Mouse (Mus musculus) cerebellum, adult 2 months (tissue): Measurements from ENCODE around the gene Med24. TPM values are rescaled to one million over a fixed set of nuclear protein-coding genes. Genes with fewer than 3 reads are reported as not detected.

ENCODE experiments used
- DNase-seq, 2 experiments: peaks; one replicate each; pipeline ENCODE4 v3.0.0; 2021
- H3K27ac ChIP-seq: fragments of 200-500 bp; 2 replicates; pipeline ENCODE4 v1.5.1; 2012; ENCODE audit warnings: low read length, control low read depth, inconsistent platforms; ENCODE audit not compliant: insufficient read depth
- H3K27me3 ChIP-seq: fragments of 200-500 bp; 2 replicates; pipeline ENCODE4 v1.6.1; 2012; ENCODE audit warnings: inconsistent platforms, mild to moderate bottlenecking, low read length, moderate library complexity; ENCODE audit not compliant: control insufficient read depth, insufficient read depth
- H3K4me1 ChIP-seq: fragments of 200-500 bp; 2 replicates; pipeline ENCODE4 v1.6.1; 2011; ENCODE audit warnings: low read length; ENCODE audit not compliant: control insufficient read depth, insufficient read depth
- H3K4me3 ChIP-seq: fragments of 200-500 bp; replicated peaks from 2 replicates; pipeline ENCODE3; 2011; ENCODE audit warnings: mild to moderate bottlenecking, low read depth, low read length, control low read depth; ENCODE audit not compliant: insufficient read depth
- CTCF ChIP-seq: fragments of 200-500 bp; IDR thresholded peaks from 2 replicates; pipeline ENCODE4 v1.5.1; 2011; ENCODE audit warnings: low read depth, mild to moderate bottlenecking, control low read depth, low read length, moderate library complexity, borderline replicate concordance; ENCODE audit not compliant: insufficient read depth
- POLR2A ChIP-seq: fragments of 200-500 bp; IDR thresholded peaks from 2 replicates; pipeline ENCODE4 v1.6.1; 2011; ENCODE audit warnings: low read length, control low read depth, borderline replicate concordance; ENCODE audit not compliant: insufficient read depth
- WGBS: fragments of 180-500 bp; shearing (Covaris S2); methylation state at CpG from one replicate; pipeline ENCODE4 v1.1.7; 2018; 5-methylcytosine and 5-hydroxymethylcytosine counted together
- polyA plus RNA-seq: library from polyadenylated mRNA; depleted of rRNA; stranded (reverse); fragments of >200 nt; gene quantifications from 2 replicates; pipeline ENCODE4 v1.2.3, GENCODE M21; 2012

The Med24 gene
- polyA plus RNA-seq, 1 experiment = 105 TPM

- Histone ChIP-seq H3K27ac (no peak overlapping the region), H3K4me3 (no peak overlapping the region), H3K4me1 (peaks cover 4% of the 10 kb centered on the region), H3K27me3 (no peaks in the 10 kb centered on the region)
- TF ChIP-seq CTCF = no peak
- TF ChIP-seq POLR2A = no peak
- WGBS = 62% methylated on average over 14 of the region's 14 CpGs
- DNase-seq = no peak
Measured at GRCm38 (mm10) chr11:98696454-98697216, 32.6 kb downstream of the Med24 start.

GRCm38 (mm10) chr11:98695408-98695807 lies 33.8 kb downstream of the Med24 start:
- TF ChIP-seq POLR2A (no peak), CTCF (no peak)
- Histone ChIP-seq H3K4me1 (peaks cover 4% of the 10 kb centered on the region), H3K4me3 (no peak overlapping the region), H3K27me3 (no peaks in the 10 kb centered on the region), H3K27ac (no peak overlapping the region)
- no peak for DNase-seq
- 43% methylated on average over 14 of the region's 14 CpGs for WGBS

GRCm38 (mm10) chr11:98694301-98694700 lies 34.9 kb downstream of the Med24 start:
- no peaks in the 10 kb centered on the region for H3K27me3 ChIP-seq
- TF ChIP-seq POLR2A (no peak), CTCF (no peak)
- no peak for DNase-seq
- no peaks in the 10 kb centered on the region for H3K4me1 ChIP-seq
- no peak overlapping the region for H3K4me3 ChIP-seq
- WGBS = 21% methylated on average over 9 of the region's 9 CpGs
- no peak overlapping the region for H3K27ac ChIP-seq

GRCm38 (mm10) chr11:98693746-98694145 lies 35.5 kb downstream of the Med24 start:
- TF ChIP-seq POLR2A = no peak
- TF ChIP-seq CTCF = no peak
- H3K27ac ChIP-seq = no peak overlapping the region
- H3K27me3 ChIP-seq = no peaks in the 10 kb centered on the region
- 82% methylated on average over 9 of the region's 9 CpGs for whole genome bisulfite sequencing
- no peak for DNase-seq
- H3K4me1 ChIP-seq = no peaks in the 10 kb centered on the region
- no peak overlapping the region for H3K4me3 ChIP-seq

GRCm38 (mm10) chr11:98693201-98693600 lies 36.0 kb downstream of the Med24 start:
- H3K4me1 ChIP-seq = no peaks in the 10 kb centered on the region
- WGBS = 63% methylated on average over 13 of the region's 13 CpGs
- DNase-seq = no peak

GRCm38 (mm10) chr11:98688009-98688408 lies 41.2 kb downstream of the Med24 start:
- DNase-seq = no peak
- no peaks in the 10 kb centered on the region for H3K27me3 ChIP-seq
- H3K27ac ChIP-seq = no peak overlapping the region
- TF ChIP-seq CTCF (no peak), POLR2A (no peak)
- no peaks in the 10 kb centered on the region for H3K4me1 ChIP-seq
- WGBS = 79% methylated on average over 8 of the region's 8 CpGs
- no peak overlapping the region for H3K4me3 ChIP-seq

More at GRCm38 (mm10) chr11:98693201-98693600, 36.0 kb downstream of the Med24 start:
- Histone ChIP-seq H3K27me3 (no peaks in the 10 kb centered on the region), H3K27ac (no peak overlapping the region), H3K4me3 (no peak overlapping the region)
- no peak for TF ChIP-seq CTCF
- no peak for TF ChIP-seq POLR2A

GRCm38 (mm10) chr11:98686976-98687375 lies 42.3 kb downstream of the Med24 start:
- H3K27ac ChIP-seq = no peak overlapping the region
- no peak overlapping the region for H3K4me3 ChIP-seq
- 84% methylated on average over 4 of the region's 4 CpGs for WGBS
- no peaks in the 10 kb centered on the region for H3K4me1 ChIP-seq
- TF ChIP-seq POLR2A (no peak), CTCF (no peak)
- no peak for DNase-seq
- no peaks in the 10 kb centered on the region for H3K27me3 ChIP-seq

- WGBS = 90% methylated on average over 9 of the region's 9 CpGs
- Histone ChIP-seq H3K27ac (no peak overlapping the region), H3K27me3 (no peaks in the 10 kb centered on the region), H3K4me3 (no peak overlapping the region), H3K4me1 (no peaks in the 10 kb centered on the region)
- TF ChIP-seq CTCF (no peak), POLR2A (no peak)
- DNase-seq = no peak
Measured at GRCm38 (mm10) chr11:98685642-98686041, 43.6 kb downstream of the Med24 start.
